Mouse (Mus musculus) cerebellum, postnatal 14 days (tissue): Measurements from ENCODE around the gene Cldn13.
A peak's percentile ranks its signal among the peaks of the same experiment; 100 is the strongest.
"Not testable (repeated sequence)": the region's sequence is repeated elsewhere in the genome, so short reads cannot be mapped to it uniquely, and the experiment has no call there.

Experiments
- DNase-seq, 2 experiments: peaks; one replicate each; pipeline ENCODE4 v3.0.0; 2021; ENCODE audit warnings: mixed read lengths in 2 of 2

Gene Cldn13

GRCm38 (mm10) chr5:134915311-134915710, at the start of gene Cldn13:
Gene Cldn13, minus strand, starts transcription at chr5:134915526.
- DNase-seq: no peak

GRCm38 (mm10) chr5:134964655-134965054, 49.3 kb upstream of the Cldn13 start:
- DNase-seq: not testable (repeated sequence)

GRCm38 (mm10) chr5:134963546-134963945, 48.2 kb upstream of the Cldn13 start:
- DNase-seq: no peak

GRCm38 (mm10) chr5:134961519-134961918, 46.2 kb upstream of the Cldn13 start:
- DNase-seq: no peak

GRCm38 (mm10) chr5:134960430-134960829, 45.1 kb upstream of the Cldn13 start:
- DNase-seq: no peak

- DNase-seq: peak; percentile 36 to 53
Observed at GRCm38 (mm10) chr5:134959114-134959513, 43.8 kb upstream of the Cldn13 start.

- DNase-seq: no peak
Observed at GRCm38 (mm10) chr5:134955491-134955890, 40.2 kb upstream of the Cldn13 start.

GRCm38 (mm10) chr5:134951053-134951884, 35.9 kb upstream of the Cldn13 start:
- DNase-seq: no peak

- no peak for DNase-seq
Observed at GRCm38 (mm10) chr5:134948085-134948439, 32.7 kb upstream of the Cldn13 start.

- DNase-seq: no peak
Observed at GRCm38 (mm10) chr5:134947420-134948084, 32.2 kb upstream of the Cldn13 start.

GRCm38 (mm10) chr5:134946857-134947255, 31.5 kb upstream of the Cldn13 start, which contains the start of gene Cldn4:
Gene Cldn4, minus strand, starts transcription at chr5:134946934.
- DNase-seq: no peak

- DNase-seq: no peak
Observed at GRCm38 (mm10) chr5:134946063-134946856, 30.9 kb upstream of the Cldn13 start.

- DNase-seq: no peak
Observed at GRCm38 (mm10) chr5:134945266-134945959, 30.1 kb upstream of the Cldn13 start.

- no peak for DNase-seq
Observed at GRCm38 (mm10) chr5:134944179-134944578, 28.9 kb upstream of the Cldn13 start.

- DNase-seq: no peak
Observed at GRCm38 (mm10) chr5:134942740-134943139, 27.4 kb upstream of the Cldn13 start.

GRCm38 (mm10) chr5:134941472-134942209, 26.3 kb upstream of the Cldn13 start:
- no peak for DNase-seq

- not testable (repeated sequence) for DNase-seq
Observed at GRCm38 (mm10) chr5:134939554-134939953, 24.2 kb upstream of the Cldn13 start.

GRCm38 (mm10) chr5:134939069-134939468, 23.7 kb upstream of the Cldn13 start:
- no peak for DNase-seq

- DNase-seq: peak; percentile 17 to 26
Observed at GRCm38 (mm10) chr5:134936626-134937185, 21.4 kb upstream of the Cldn13 start.

GRCm38 (mm10) chr5:134936051-134936450, 20.7 kb upstream of the Cldn13 start:
- DNase-seq: no peak

GRCm38 (mm10) chr5:134934666-134935065, 19.3 kb upstream of the Cldn13 start:
- no peak for DNase-seq
